Mouse (Mus musculus): ENCODE measurements around the gene Hnrnpc. TPM values are rescaled to one million over a fixed set of nuclear protein-coding genes. Genes with fewer than 3 reads are reported as not detected.
"Not testable (repeated sequence)": the region's sequence is repeated elsewhere in the genome, so short reads cannot be mapped to it uniquely, and the experiment has no call there.

Gene Hnrnpc
- polyA plus RNA-seq, 1 experiment: 254 TPM

GRCm38 (mm10) chr14:52101285-52102157 is 2.3 kb downstream of the Hnrnpc start:
- H3K4me3 ChIP-seq (replicated peaks; ENCODE audit: insufficient read depth, low read depth, low read length): peak overlapping the region; percentile 43
- H3K4me1 ChIP-seq (ENCODE audit: control insufficient read depth, insufficient read depth, low read length): peaks cover 2% of the 10 kb centered on the region; the same call in 1 of the 2 replicates
- H3K27me3 ChIP-seq (ENCODE audit: control insufficient read depth, insufficient read depth, low read length): no peaks in the 10 kb centered on the region
- DNase-seq: no peak
- no peak for TF ChIP-seq POLR2A (IDR thresholded peaks at IDR 0.05; ENCODE audit: borderline replicate concordance, insufficient read depth, low read length)
- H3K27ac ChIP-seq (ENCODE audit: insufficient read depth, low read length): no peak overlapping the region
- WGBS: 42% methylated on average over 1 of the region's 1 CpGs

GRCm38 (mm10) chr14:52100170-52100960 is 3.5 kb downstream of the Hnrnpc start:
- Histone ChIP-seq H3K4me3 (replicated peaks; ENCODE audit: insufficient read depth, low read depth, low read length) (peak overlapping the region; percentile 59), H3K4me1 (ENCODE audit: control insufficient read depth, insufficient read depth, low read length) (peaks cover 2% of the 10 kb centered on the region; the same call in 1 of the 2 replicates), H3K27me3 (ENCODE audit: control insufficient read depth, insufficient read depth, low read length) (no peaks in the 10 kb centered on the region), H3K27ac (ENCODE audit: insufficient read depth, low read length) (no peak overlapping the region)
- TF ChIP-seq CTCF (IDR thresholded peaks at IDR 0.05; ENCODE audit: borderline replicate concordance, insufficient read depth, low read depth, low read length): no peak
- TF ChIP-seq POLR2A (IDR thresholded peaks at IDR 0.05; ENCODE audit: borderline replicate concordance, insufficient read depth, low read length): no peak
- no peak for DNase-seq
- 18% methylated on average over 5 of the region's 5 CpGs for WGBS

DNA sequence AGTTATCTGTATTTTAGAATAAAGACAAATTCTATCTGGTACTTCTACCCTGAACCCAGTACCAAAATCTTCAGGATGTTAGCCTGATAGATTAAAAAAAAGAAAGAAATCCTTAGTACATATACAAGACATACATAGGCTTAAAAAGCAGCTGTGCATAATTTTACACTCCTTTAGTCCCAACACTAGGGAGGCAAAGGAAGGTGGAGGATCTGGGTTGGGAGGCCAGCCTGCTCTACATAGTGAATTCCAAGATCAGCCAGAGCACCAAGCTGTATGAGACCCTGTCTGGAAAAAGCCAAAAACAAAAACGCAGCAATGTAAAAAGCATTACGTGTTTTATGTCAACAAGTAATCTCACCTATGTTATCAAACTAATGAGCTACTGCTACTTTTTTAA is 4.3 kb downstream of the Hnrnpc start:
- WGBS: 13% methylated on average over 2 of the region's 2 CpGs
- peaks cover 2% of the 10 kb centered on the region; the same call in 1 of the 2 replicates for H3K4me1 ChIP-seq (ENCODE audit: control insufficient read depth, insufficient read depth, low read length)
- no peak for TF ChIP-seq CTCF (IDR thresholded peaks at IDR 0.05; ENCODE audit: borderline replicate concordance, insufficient read depth, low read depth, low read length)
- no peak for TF ChIP-seq POLR2A (IDR thresholded peaks at IDR 0.05; ENCODE audit: borderline replicate concordance, insufficient read depth, low read length)

DNA sequence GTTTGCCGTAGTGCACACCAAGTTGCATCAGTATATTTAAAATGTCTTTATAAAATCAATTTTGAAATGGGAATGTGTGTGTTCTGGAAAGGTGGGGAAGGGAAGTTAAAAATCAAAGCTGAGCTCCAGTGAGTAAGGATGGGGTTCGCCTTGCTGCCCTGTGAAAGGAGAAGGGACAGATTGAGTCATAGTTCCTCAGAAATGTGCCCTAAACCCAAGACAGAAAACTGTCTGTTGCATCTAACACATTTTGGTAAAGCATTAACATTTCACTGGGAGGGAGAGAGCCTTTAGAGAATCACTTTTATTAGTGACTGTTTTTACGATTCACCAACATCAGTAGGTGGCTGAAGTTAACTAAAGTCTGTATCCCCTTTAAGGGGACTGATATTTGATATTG is 5.4 kb downstream of the Hnrnpc start:
- not testable (repeated sequence) for H3K27me3 ChIP-seq (ENCODE audit: control insufficient read depth, insufficient read depth, low read length); H3K4me3 ChIP-seq (replicated peaks; ENCODE audit: insufficient read depth, low read depth, low read length); H3K27ac ChIP-seq (ENCODE audit: insufficient read depth, low read length); H3K4me1 ChIP-seq (ENCODE audit: control insufficient read depth, insufficient read depth, low read length); DNase-seq
- 16% methylated on average over 3 of the region's 3 CpGs for WGBS

More for the DNA sequence above, 4.3 kb downstream of the Hnrnpc start:
- no peak for DNase-seq
- H3K4me3 ChIP-seq (replicated peaks; ENCODE audit: insufficient read depth, low read depth, low read length): peak overlapping the region; percentile 19
- H3K27me3 ChIP-seq (ENCODE audit: control insufficient read depth, insufficient read depth, low read length): no peaks in the 10 kb centered on the region
- no peak overlapping the region for H3K27ac ChIP-seq (ENCODE audit: insufficient read depth, low read length)

DNA sequence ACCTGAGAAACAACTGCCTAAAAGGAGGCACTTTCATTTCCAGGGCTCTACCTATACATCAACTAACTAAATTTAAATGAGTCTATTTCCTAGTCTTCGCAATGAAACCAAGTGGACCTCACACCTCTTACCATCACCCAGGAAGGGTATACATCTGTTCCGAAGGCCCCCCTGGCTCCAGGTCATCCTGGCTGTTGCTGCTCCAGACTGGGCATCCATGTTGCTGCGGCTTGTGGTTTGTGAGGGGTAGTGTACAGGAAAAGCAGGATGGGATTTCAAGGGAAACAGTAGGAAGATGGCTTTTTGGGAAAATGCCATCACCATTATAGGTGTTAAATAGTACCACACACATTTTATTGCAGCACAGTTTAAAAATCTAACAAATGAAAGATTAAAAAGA is 6.6 kb downstream of the Hnrnpc start:
- H3K4me3 ChIP-seq (replicated peaks; ENCODE audit: insufficient read depth, low read depth, low read length); H3K27ac ChIP-seq (ENCODE audit: insufficient read depth, low read length); DNase-seq; H3K4me1 ChIP-seq (ENCODE audit: control insufficient read depth, insufficient read depth, low read length); H3K27me3 ChIP-seq (ENCODE audit: control insufficient read depth, insufficient read depth, low read length): not testable (repeated sequence)
- WGBS: 45% methylated on average over 3 of the region's 3 CpGs

DNA sequence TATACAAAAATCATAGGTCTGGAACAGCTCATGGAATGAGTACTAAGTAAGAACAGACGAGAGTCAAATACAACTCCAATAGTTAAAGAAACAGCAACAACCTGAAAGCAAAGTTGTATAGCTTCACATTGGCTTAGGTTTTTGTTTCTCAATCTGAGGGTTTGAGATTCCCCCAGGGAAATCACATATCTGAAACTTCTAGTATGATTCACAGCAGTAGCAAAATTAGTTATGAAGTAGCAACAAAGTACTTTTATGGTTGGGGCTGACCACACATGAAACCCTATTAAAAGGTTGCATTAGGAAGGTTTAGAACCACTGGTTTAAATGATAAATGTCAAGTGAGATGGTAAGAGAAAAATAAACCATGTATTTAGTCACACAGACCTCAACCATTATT is 9.3 kb downstream of the Hnrnpc start:
- H3K4me1 ChIP-seq (ENCODE audit: control insufficient read depth, insufficient read depth, low read length): peaks cover 2% of the 10 kb centered on the region; the same call in 1 of the 2 replicates
- H3K27me3 ChIP-seq (ENCODE audit: control insufficient read depth, insufficient read depth, low read length): no peaks in the 10 kb centered on the region
- no peak overlapping the region for H3K4me3 ChIP-seq (replicated peaks; ENCODE audit: insufficient read depth, low read depth, low read length)
- no peak for DNase-seq
- 44% methylated on average over 1 of the region's 1 CpGs for WGBS
- H3K27ac ChIP-seq (ENCODE audit: insufficient read depth, low read length): no peak overlapping the region
- TF ChIP-seq CTCF (IDR thresholded peaks at IDR 0.05; ENCODE audit: borderline replicate concordance, insufficient read depth, low read depth, low read length): no peak
- no peak for TF ChIP-seq POLR2A (IDR thresholded peaks at IDR 0.05; ENCODE audit: borderline replicate concordance, insufficient read depth, low read length)

DNA sequence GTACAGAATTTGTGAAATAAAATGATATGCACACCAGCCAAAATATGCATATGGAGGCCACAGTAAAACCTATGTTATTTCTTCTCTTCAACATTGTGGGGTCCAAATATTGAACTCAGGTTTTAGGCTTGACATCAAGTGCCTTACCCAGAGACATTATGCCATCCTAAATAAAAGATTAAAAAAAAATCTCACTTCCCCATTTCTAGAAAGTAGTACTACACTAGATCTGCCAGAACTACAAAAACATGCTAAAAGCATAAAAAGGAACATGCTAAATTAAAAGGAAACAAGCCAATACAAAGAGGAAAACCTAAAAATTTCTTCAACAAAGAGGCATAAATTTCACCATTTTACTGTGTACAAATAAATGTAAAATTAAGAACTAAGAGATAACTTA is 20.7 kb downstream of the Hnrnpc start:
- Histone ChIP-seq H3K4me1 (ENCODE audit: control insufficient read depth, insufficient read depth, low read length) (peaks cover 2% of the 10 kb centered on the region; the same call in 1 of the 2 replicates), H3K4me3 (replicated peaks; ENCODE audit: insufficient read depth, low read depth, low read length) (no peak overlapping the region), H3K27ac (ENCODE audit: insufficient read depth, low read length) (no peak overlapping the region), H3K27me3 (ENCODE audit: control insufficient read depth, insufficient read depth, low read length) (no peaks in the 10 kb centered on the region)
- no peak for TF ChIP-seq POLR2A (IDR thresholded peaks at IDR 0.05; ENCODE audit: borderline replicate concordance, insufficient read depth, low read length)
- TF ChIP-seq CTCF (IDR thresholded peaks at IDR 0.05; ENCODE audit: borderline replicate concordance, insufficient read depth, low read depth, low read length): no peak
- no peak for DNase-seq

- H3K4me1 ChIP-seq (ENCODE audit: control insufficient read depth, insufficient read depth, low read length): no peaks in the 10 kb centered on the region
- no peak overlapping the region for H3K4me3 ChIP-seq (replicated peaks; ENCODE audit: insufficient read depth, low read depth, low read length)
- no peak for DNase-seq
- H3K27ac ChIP-seq (ENCODE audit: insufficient read depth, low read length): no peak overlapping the region
- H3K27me3 ChIP-seq (ENCODE audit: control insufficient read depth, insufficient read depth, low read length): no peaks in the 10 kb centered on the region
- no peak for TF ChIP-seq POLR2A (IDR thresholded peaks at IDR 0.05; ENCODE audit: borderline replicate concordance, insufficient read depth, low read length)
- TF ChIP-seq CTCF (IDR thresholded peaks at IDR 0.05; ENCODE audit: borderline replicate concordance, insufficient read depth, low read depth, low read length): no peak
- WGBS: 91% methylated on average over 15 of the region's 15 CpGs
These were observed 32.2 kb downstream of the Hnrnpc start for GRCm38 (mm10) chr14:52071599-52072137.
